Mouse (Mus musculus) layer of hippocampus, postnatal 10 days (tissue): ENCODE data around the gene Tmc2. TPM values are rescaled to one million over a fixed set of nuclear protein-coding genes. Genes with fewer than 3 reads are reported as not detected.

Experiments
- DNase-seq, 2 experiments: peaks; one replicate each; pipeline ENCODE4 v3.0.0; 2021; ENCODE audit warnings: low spot score in 2 of 2
- total RNA-seq, 2 experiments: library from RNA; stranded (reverse); gene quantifications; 2 replicates each; pipeline ENCODE4 v1.2.3; 2021

Gene Tmc2
- total RNA-seq, 2 experiments from 2014 or later, result not detected

DNA sequence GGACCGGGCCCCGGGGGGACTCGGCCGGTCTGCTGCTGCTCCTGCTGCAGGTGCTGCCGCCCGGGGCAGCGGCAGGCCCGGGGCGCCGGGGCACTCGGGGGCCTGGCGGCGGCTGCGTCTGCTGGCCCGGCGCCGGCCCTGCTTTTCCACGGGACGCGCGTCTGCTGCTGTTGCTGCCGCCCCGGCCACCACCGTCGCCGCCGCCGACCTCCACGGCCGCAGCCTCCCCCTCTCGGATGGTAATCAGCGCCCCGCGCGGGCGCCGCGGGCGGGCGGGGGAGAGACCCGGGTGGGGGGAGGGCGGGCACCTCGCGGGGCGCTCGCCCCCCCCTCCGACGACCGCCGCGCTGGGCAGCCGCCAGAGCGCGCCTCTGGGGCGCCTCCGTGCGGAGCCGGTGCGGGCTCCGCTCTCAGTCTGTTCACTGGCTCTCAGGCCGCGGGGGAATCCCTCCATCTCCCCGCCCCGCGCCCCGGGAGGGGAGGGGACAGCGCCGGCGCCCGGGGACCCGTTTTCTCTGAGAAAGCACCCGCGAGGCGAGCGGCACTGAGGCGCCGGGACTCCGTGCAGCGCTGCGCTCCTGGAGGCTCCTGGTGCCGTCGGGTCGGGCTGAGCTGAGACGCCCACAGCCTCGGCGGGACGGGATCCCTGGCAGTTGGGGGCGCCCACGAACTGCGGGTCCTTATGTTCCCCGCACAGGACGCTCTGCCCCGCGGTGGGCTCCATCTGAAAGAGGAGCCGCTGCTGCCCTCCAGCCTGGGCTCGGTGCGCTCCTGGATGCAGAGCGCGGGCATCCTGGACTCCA, 100.5 kb downstream of the Tmc2 start:
- DNase-seq, result peak; percentile 68 to 77

DNA sequence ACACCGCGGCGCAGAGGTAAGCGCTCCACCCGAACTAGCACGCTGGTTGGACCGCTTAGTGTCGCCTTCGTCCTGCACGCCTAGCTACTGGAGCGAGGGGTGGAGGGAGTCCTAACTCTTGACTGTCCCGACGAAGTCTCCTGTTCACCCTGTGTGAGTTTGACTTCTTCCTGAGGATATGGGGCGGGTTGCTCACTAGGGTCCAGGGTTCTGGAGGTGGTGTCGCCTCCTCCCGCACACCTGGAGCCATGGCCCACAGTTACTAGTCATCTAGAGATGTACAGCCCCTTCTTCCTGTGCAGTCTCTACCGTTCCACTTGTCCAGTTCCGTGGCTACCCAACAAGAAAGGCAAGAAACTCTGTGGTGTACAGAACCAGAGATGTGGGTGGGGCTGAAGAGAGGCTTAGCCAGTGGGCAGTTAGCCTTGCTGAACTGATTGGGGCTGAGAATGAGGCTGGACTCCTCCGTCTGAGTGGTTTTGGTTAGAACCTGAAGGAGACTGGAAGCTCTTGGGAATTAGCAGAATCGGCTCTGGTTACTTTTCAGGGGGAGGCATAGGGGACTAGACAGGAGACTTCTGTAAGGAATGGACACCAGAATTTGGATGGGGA, 101.2 kb downstream of the Tmc2 start:
- no peak for DNase-seq

DNA sequence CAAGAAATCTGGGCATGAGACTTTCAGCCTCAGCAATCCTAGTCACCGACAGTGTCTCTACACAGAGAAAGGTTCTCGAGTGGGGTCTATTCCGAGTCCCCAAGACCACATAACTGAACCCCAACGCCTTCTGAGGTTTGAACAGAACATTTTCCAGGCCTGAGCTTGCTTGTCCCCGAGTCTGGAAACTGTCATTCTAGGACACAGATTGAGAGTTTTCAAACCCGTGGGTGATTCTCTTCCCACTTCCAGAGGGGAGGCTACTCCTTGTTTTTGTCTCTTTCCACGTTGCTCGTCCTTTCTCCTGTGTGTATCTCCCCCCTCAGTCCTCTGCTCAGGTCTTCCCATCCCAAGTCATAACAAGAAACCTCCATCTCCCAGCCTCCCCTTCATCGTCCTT, 102.6 kb downstream of the Tmc2 start:
- DNase-seq, result no peak

DNA sequence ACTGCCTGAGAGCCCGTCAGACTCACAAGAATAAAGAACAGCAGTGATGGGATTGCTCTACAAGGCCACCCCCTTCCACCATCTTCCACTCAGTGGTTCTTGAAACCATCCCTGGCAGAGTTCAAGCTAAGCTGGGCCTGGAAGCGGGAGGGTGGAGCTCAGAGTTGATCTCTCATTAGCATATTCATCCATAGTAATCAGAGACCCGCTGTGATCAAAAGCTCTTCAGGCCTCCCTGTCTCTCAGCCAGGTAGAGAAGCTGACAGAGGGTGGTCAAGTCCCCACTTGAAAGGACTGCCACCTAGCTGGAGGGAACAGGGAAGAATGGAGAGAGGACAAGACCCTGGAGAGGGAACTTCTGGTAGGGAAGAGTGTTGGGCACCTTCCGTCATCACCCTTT, 108.0 kb downstream of the Tmc2 start:
- DNase-seq, result no peak

Other genes starting within 250 kb of the Tmc2 start
- gene Tgm3, start 182.8 kb upstream of the Tmc2 start, total RNA-seq, result 1 to 10 TPM; 1.1 to 1.3 TPM
- under 1 TPM; 0.36 to 0.59 TPM for gene Tgm6, start 82.8 kb upstream of the Tmc2 start, total RNA-seq
- gene Snrpb, start 15.8 kb upstream of the Tmc2 start, total RNA-seq, result 100 to 1,000 TPM; 103 to 106 TPM
- 100 to 1,000 TPM; 171 to 187 TPM for gene Nop56, start 79.2 kb downstream of the Tmc2 start, total RNA-seq
- 100 to 1,000 TPM; 228 to 246 TPM for gene Idh3b, start 89.4 kb downstream of the Tmc2 start, total RNA-seq
- gene Ebf4, start 100.0 kb downstream of the Tmc2 start, total RNA-seq, result 10 to 100 TPM; 15.6 to 16.2 TPM
- 10 to 100 TPM; 16.9 to 20.0 TPM for gene Cpxm1, start 202.4 kb downstream of the Tmc2 start, total RNA-seq
- gene Gm28372, start 210.0 kb downstream of the Tmc2 start, total RNA-seq, result not detected
- gene 1700020A23Rik, start 210.1 kb downstream of the Tmc2 start, total RNA-seq, result not detected
- gene Tmem239, start 211.3 kb downstream of the Tmc2 start, total RNA-seq, result not detected
- gene Vps16, start 229.1 kb downstream of the Tmc2 start, total RNA-seq, result 10 to 100 TPM; 87.1 to 98.7 TPM
- gene Pced1a, start 229.5 kb downstream of the Tmc2 start, total RNA-seq, result 10 to 100 TPM; 19.1 to 23.3 TPM